Mouse (Mus musculus) limb, embryonic 12.5 days (tissue): ENCODE data around the gene Srsf5. TPM values are rescaled to one million over a fixed set of nuclear protein-coding genes. Genes with fewer than 3 reads are reported as not detected.
"Not testable (repeated sequence)": the region's sequence is repeated elsewhere in the genome, so short reads cannot be mapped to it uniquely, and the experiment has no call there.

Experiments
- ATAC-seq: fragments of 200-750 bp; cut with Nextera tagmentation; 2 replicates; pipeline ENCODE4 v1.8.0; 2017; ENCODE audit warnings: low read depth, moderate TSS enrichment; ENCODE audit not compliant: insufficient number of reproducible peaks, insufficient read depth, low FRiP score, low TSS enrichment
- H3K27ac ChIP-seq: fragments of 300-500 bp; sonication (generic); 2 replicates; pipeline ENCODE4 v1.5.1; 2016; ENCODE audit warnings: mild to moderate bottlenecking, moderate library complexity
- H3K27me3 ChIP-seq: fragments of 300-500 bp; sonication (generic); 2 replicates; pipeline ENCODE4 v1.6.1; 2016; ENCODE audit warnings: mild to moderate bottlenecking, moderate library complexity
- H3K36me3 ChIP-seq: fragments of 300-500 bp; sonication (generic); 2 replicates; pipeline ENCODE4 v1.6.1; 2016; ENCODE audit warnings: mild to moderate bottlenecking, moderate library complexity
- H3K4me1 ChIP-seq: fragments of 300-500 bp; sonication (generic); replicated peaks from 2 replicates; pipeline ENCODE4 v1.6.1; 2016
- H3K4me2 ChIP-seq: fragments of 300-500 bp; sonication (generic); 2 replicates; pipeline ENCODE4 v1.6.1; 2016; ENCODE audit warnings: mild to moderate bottlenecking, moderate library complexity
- H3K4me3 ChIP-seq: fragments of 300-500 bp; sonication (generic); replicated peaks from 2 replicates; pipeline ENCODE4 v1.5.1; 2016; ENCODE audit warnings: mild to moderate bottlenecking
- H3K9ac ChIP-seq: fragments of 300-500 bp; sonication (generic); replicated peaks from 2 replicates; pipeline ENCODE4 v1.6.1; 2016; ENCODE audit warnings: mild to moderate bottlenecking, moderate library complexity
- H3K9me3 ChIP-seq: fragments of 300-500 bp; sonication (generic); 2 replicates; pipeline ENCODE4 v1.6.1; 2016; ENCODE audit warnings: mild to moderate bottlenecking, moderate library complexity
- WGBS: fragments of 180-500 bp; shearing (Covaris S2); methylation state at CpG from one replicate; pipeline ENCODE4 v1.1.7; 2016; 5-methylcytosine and 5-hydroxymethylcytosine counted together
- polyA plus RNA-seq: library from polyadenylated mRNA; unstranded; fragments of >200 nt; fragmentation: Nextera tagmentation; extraction: Ambion mirVana; gene quantifications from 2 replicates; pipeline ENCODE4 v1.2.1, GENCODE M21; 2016

Srsf5 gene
- polyA plus RNA-seq, 1 experiment from 2014 or later: 630 TPM

DNA sequence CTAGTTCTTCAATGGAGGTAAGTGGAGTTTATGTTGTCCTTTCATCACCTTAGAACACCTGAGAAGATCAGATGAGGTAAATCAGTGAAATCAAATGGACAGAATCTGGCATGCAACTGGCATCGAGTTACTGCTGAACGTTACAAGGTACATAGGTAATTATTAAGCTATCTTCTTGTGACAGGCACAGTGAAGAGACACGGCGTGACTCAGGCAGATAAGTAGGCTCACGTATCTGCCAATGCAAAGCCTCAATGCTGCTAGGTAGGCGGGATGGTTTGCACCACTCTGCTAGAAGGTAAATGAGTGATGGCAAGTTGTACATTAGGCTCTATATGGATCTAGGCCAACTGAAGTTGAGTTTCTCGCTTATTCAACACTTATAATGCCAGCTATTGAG lies 15.2 kb upstream of the Srsf5 start:
- no peak overlapping the region for H3K4me3 ChIP-seq
- no peak overlapping the region for H3K4me2 ChIP-seq
- ATAC-seq: no peak
- no peak overlapping the region for H3K9ac ChIP-seq
- H3K36me3 ChIP-seq: no peaks in the 10 kb centered on the region
- no peaks in the 10 kb centered on the region for H3K4me1 ChIP-seq
- no peaks in the 10 kb centered on the region for H3K27me3 ChIP-seq
- H3K9me3 ChIP-seq: no peaks in the 10 kb centered on the region
- WGBS: 87% methylated on average over 7 of the region's 7 CpGs
- H3K27ac ChIP-seq: no peak overlapping the region

DNA sequence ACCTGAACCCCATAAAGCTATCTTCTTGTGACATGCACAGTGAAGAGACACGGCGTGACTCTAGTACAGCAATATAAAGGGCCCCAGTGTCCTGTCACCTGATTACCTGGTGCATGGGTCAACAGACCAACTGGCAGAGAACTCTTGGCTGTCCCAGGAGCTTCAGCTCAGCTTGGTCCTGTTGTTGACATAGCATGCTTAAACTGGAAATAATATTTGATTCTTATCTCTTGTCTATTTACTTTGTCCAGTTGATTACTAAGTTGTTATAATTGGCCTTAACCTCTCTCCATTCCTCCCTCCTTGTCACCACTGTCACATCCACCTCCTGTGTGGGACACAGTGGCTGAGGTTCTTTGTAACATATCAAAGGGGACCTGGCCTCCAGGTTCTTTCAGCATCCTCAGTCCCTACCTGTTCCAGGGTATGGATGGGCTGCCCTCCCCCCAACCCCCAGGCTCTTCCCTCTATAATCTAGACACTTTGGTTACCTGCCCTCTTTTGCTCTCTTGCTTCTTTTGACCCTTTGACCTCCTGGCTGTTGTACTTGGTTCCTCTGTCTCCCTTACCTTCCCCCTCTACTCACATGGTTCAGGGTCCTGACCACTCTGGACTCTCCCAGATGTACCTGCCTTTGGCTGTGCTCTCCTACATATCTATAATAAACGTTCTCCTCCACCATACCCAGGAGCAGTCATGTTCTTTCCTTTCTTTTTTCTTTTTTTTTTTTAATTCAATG lies 13.7 kb upstream of the Srsf5 start:
- no peak for ATAC-seq
- Histone ChIP-seq H3K36me3 (no peaks in the 10 kb centered on the region), H3K27me3 (no peaks in the 10 kb centered on the region), H3K27ac (no peak overlapping the region), H3K4me3 (no peak overlapping the region), H3K9ac (no peak overlapping the region), H3K9me3 (no peaks in the 10 kb centered on the region), H3K4me1 (no peaks in the 10 kb centered on the region), H3K4me2 (no peak overlapping the region)
- 88% methylated on average over 3 of the region's 3 CpGs for WGBS

DNA sequence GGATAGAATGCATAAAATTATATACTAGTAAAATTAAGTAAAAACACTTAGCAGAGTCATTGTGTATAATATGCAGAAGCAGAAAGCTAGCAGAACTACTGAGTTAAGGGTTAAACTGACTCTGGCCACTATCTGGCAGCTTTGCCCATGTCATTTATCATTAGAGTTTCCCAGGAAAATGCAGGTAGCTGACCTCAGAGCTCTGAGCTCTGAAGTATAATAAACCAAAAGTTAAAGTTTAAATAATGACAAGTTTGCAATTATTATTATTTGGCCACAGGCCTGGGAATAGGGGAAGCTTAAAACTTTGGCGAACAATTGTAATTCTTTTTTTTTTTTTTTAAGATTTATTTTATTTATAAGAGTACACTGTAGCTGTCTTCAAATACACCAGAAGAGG lies 12.4 kb upstream of the Srsf5 start:
- ATAC-seq: no peak
- Histone ChIP-seq H3K9me3 (no peaks in the 10 kb centered on the region), H3K9ac (no peak overlapping the region), H3K4me3 (no peak overlapping the region), H3K4me2 (no peak overlapping the region), H3K36me3 (no peaks in the 10 kb centered on the region), H3K4me1 (no peaks in the 10 kb centered on the region), H3K27ac (no peak overlapping the region), H3K27me3 (no peaks in the 10 kb centered on the region)
- 95% methylated on average over 1 of the region's 1 CpGs for WGBS

DNA sequence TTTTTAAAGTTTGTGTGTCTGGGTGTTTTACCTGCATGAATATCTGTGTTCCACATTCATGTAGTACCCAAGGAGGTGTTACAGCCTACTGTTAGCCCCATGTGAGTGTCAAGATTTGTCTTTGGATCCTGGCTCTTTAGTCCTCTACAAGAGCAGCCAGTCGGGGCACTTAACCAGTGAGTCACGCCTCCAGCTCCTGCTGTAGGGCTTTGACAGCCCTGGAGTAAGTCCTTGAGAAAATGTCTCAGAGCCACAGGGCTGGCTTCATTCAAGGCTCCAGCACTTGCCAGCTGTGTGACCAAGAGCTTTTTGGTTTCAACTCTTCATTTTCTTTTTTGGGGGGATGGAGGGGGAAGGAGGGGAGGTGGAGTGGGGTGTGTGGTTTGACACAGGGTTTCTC lies 8.6 kb upstream of the Srsf5 start:
- Histone ChIP-seq H3K4me2 (no peak overlapping the region), H3K9me3 (no peaks in the 10 kb centered on the region), H3K4me3 (no peak overlapping the region), H3K4me1 (no peaks in the 10 kb centered on the region), H3K27ac (no peak overlapping the region), H3K36me3 (no peaks in the 10 kb centered on the region), H3K9ac (no peak overlapping the region), H3K27me3 (no peaks in the 10 kb centered on the region)
- ATAC-seq: no peak
- WGBS: 62% methylated on average over 2 of the region's 2 CpGs

DNA sequence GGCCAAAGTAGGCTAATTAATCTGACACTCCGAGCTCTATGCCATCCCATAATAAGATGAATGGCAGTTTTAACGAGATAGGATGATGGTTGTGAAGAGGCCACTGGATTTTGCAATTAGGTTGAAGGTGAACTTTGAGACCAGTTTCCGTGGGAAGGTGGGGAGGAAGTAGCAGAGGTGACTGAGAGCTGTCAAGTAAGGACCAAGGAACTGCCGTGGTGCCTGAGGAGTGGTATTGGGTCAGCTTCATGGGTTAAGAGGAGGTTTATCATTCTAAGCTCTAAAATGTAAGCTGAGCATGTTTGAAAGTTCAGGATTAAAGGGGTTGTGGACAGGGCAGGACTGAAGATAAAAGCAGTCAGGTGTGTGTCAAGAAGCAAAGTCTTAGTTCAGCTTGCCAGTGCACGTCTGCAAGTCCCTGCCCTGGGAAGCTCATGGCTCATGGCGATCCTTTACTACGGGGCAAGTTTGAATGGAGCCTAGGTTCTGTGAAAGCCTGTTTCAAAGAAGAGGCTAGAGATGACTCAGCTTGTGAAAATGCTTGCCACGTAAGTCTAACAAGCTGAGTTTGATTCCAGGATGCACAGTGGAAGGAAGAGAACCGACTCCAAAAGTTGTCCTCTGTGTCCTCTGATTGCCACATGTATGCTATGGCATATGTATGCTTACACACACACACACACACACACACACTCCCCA lies 7.8 kb upstream of the Srsf5 start:
- no peaks in the 10 kb centered on the region for H3K4me1 ChIP-seq
- no peak overlapping the region for H3K4me2 ChIP-seq
- no peak overlapping the region for H3K9ac ChIP-seq
- H3K36me3 ChIP-seq: no peaks in the 10 kb centered on the region
- H3K27ac ChIP-seq: no peak overlapping the region
- 74% methylated on average over 9 of the region's 9 CpGs for WGBS
- H3K9me3 ChIP-seq: no peaks in the 10 kb centered on the region
- no peaks in the 10 kb centered on the region for H3K27me3 ChIP-seq
- no peak for ATAC-seq
- H3K4me3 ChIP-seq: no peak overlapping the region

DNA sequence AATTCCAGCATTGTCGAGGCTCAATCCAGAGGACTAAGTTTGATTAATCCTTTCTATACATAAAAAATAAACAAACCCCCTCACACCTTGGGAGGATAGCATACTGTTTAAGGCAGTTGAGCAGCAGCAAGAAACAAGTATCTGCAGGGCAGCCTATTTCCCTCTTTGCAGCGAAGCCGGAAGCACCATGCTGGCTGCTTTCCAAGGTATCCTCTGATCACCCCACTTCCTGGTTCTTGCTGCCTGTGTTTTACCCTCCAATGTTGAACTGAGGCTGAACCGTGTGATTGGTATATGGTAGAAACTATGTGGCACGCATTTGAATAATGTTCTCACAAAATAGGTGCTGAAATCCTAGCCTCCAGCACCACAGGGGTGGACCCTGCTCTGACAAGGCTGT lies 6.7 kb upstream of the Srsf5 start:
- Histone ChIP-seq H3K4me1 (no peaks in the 10 kb centered on the region), H3K4me2 (no peak overlapping the region), H3K36me3 (no peaks in the 10 kb centered on the region), H3K4me3 (no peak overlapping the region), H3K27ac (no peak overlapping the region), H3K9me3 (no peaks in the 10 kb centered on the region), H3K27me3 (no peaks in the 10 kb centered on the region), H3K9ac (no peak overlapping the region)
- 71% methylated on average over 5 of the region's 5 CpGs for WGBS
- ATAC-seq: no peak

DNA sequence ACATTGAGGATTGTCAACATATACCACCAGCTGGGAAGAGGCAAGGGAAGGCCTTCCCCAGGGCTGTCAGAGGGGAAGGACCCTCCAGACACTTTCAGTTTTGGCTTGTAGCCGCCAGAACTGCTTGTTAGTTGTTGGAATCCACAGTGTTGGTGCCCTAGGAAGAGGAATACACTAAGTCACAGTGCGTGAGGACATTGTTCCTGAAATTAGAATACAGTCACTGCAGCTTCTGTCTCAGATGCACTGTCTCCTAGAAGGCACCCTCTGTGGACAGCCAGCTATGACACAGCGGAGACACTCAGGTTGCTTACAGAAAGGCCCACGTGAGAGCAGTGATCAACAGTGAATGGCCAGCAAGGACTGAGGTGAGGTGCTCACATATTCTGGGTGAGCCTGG lies 6.1 kb upstream of the Srsf5 start:
- ATAC-seq: no peak
- 75% methylated on average over 4 of the region's 4 CpGs for WGBS
- Histone ChIP-seq H3K27me3 (no peaks in the 10 kb centered on the region), H3K9me3 (no peaks in the 10 kb centered on the region), H3K4me1 (no peaks in the 10 kb centered on the region), H3K36me3 (no peaks in the 10 kb centered on the region), H3K4me2 (no peak overlapping the region), H3K9ac (no peak overlapping the region), H3K27ac (no peak overlapping the region), H3K4me3 (no peak overlapping the region)

DNA sequence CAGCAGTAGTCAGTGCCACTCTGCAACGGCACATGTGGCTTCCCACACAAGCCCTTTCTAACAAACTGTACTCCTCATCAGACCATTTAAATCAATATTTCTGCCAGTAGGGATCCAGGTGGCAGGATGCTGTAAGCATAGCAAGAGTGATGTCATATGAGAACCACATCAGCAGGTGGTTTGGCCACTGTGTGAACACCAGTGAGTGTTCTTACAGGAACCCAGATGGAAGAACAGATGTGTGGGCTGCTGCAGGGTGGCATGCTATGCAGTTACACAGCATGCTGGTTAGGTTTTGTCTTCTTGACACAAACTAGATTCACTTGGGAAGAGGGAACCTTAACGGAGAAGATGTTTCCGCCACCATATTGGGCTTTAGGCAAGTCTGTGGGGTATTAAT lies 3.4 kb upstream of the Srsf5 start:
- no peaks in the 10 kb centered on the region for H3K9me3 ChIP-seq
- no peak for ATAC-seq
- no peaks in the 10 kb centered on the region; the same call in 1 of the 2 replicates for H3K4me1 ChIP-seq
- peaks cover 3% of the 10 kb centered on the region for H3K36me3 ChIP-seq
- H3K9ac ChIP-seq: no peak overlapping the region
- H3K4me3 ChIP-seq: no peak overlapping the region
- no peaks in the 10 kb centered on the region for H3K27me3 ChIP-seq
- H3K4me2 ChIP-seq: no peak overlapping the region
- 94% methylated on average over 3 of the region's 3 CpGs for WGBS
- no peak overlapping the region for H3K27ac ChIP-seq

DNA sequence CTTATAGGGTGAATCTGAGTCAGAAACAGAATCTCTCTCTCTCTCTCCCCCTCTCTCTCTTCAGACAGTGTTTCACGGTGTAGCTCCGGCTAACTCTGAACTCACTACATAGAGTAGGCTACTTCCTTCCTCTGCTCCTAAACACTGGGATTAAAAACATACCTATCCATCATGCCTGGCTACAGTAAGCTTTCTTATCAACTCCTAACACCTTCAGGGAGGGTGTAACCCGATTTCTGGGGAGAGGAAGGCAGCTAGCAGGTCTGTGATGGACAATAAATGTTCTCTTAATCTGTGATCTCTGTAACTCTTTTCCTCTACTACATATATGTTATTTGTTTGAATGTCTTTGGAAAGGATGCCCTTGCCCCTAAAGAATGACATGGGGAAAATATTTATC lies 1.9 kb upstream of the Srsf5 start:
- Histone ChIP-seq H3K27me3 (no peaks in the 10 kb centered on the region), H3K9ac (no peak overlapping the region), H3K4me1 (peaks cover 6% of the 10 kb centered on the region), H3K36me3 (peaks cover 17% of the 10 kb centered on the region), H3K9me3 (no peaks in the 10 kb centered on the region), H3K4me3 (no peak overlapping the region), H3K27ac (no peak overlapping the region), H3K4me2 (no peak overlapping the region)
- WGBS: 80% methylated on average over 3 of the region's 3 CpGs
- ATAC-seq: no peak

DNA sequence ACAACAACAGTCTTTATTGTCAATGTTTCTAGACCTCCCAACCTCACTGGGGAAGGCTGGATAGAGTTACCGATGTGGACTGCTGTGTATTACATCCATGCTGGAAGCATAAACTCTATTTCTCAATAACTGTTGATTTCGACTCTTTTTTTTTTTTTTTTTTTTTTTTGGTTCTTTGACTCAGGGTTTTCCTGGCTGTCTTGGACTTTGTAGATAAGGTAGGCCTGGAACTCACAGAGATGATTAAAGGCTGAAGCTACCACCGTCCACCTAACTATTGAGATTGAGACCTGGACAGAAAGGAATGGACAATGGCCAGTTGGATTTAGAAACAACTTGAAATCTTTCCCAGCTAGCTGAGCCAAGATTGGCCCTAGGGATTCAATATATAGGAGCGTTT lies 1.1 kb upstream of the Srsf5 start:
- Histone ChIP-seq H3K27ac (no peak overlapping the region), H3K4me1 (peaks cover 9% of the 10 kb centered on the region), H3K4me3 (no peak overlapping the region), H3K9ac (no peak overlapping the region), H3K9me3 (no peaks in the 10 kb centered on the region), H3K36me3 (peaks cover 23% of the 10 kb centered on the region), H3K4me2 (no peak overlapping the region), H3K27me3 (no peaks in the 10 kb centered on the region)
- no peak for ATAC-seq
- 94% methylated on average over 4 of the region's 4 CpGs for WGBS

DNA sequence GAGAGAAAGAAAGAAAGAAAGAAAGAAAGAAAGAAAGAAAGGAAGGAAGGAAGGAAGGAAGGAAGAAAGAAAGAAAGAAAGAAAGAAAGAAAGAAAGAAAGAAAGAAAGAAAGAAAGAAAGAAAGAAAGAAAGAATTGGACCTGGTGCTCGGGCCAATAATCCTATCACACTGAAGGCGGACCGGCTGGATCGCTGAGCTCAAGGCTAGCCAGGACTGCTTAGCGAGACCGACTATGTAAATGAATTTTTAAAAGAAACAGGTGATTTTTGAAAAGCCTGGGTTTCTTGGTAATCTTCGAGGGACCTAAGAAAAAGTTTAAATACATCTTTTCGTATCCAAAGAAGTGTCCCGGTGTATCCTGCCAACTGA lies 356 bp upstream of the Srsf5 start:
- not testable (repeated sequence) for H3K4me1 ChIP-seq, H3K9me3 ChIP-seq, H3K9ac ChIP-seq, H3K27me3 ChIP-seq
- ATAC-seq: peak; percentile 12; the same call in 1 of the 2 replicates
- Histone ChIP-seq H3K4me3 (peak overlapping the region; percentile 96), H3K27ac (peak overlapping the region; percentile 95), H3K4me2 (peak overlapping the region; percentile 40), H3K36me3 (peaks cover 30% of the 10 kb centered on the region)
- under 1% methylated on average over 9 of the region's 9 CpGs for WGBS

DNA sequence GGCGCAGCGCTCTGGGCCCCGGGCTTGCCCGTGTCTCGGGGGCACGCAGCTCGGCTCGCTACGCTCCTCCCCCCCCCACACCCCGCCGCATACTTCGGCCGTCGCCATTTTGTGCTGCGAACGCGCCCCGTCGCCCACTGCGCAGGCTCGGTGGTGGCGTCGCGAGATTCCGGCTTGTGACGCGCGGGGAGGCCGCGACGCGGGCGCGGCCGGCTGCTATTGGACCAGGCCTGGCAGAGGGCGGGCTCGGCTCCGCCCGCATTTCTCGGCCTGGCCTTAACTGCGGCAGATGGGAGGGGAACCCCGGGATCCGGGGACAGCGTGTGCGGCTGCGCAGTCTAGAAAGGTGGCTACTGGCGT lies 672 bp downstream of the Srsf5 start:
- ATAC-seq: peak; percentile 97
- Histone ChIP-seq H3K9ac (peak overlapping the region; percentile 97), H3K4me2 (peak overlapping the region; percentile 77), H3K4me1 (peaks cover 9% of the 10 kb centered on the region), H3K36me3 (peaks cover 36% of the 10 kb centered on the region), H3K4me3 (peak overlapping the region; percentile 96), H3K27ac (peak overlapping the region; percentile 95), H3K9me3 (no peaks in the 10 kb centered on the region), H3K27me3 (no peaks in the 10 kb centered on the region)
- WGBS: under 1% methylated on average over 38 of the region's 47 CpGs
